Comparison of ENCODE assay signal across 12 mouse cellular contexts in the genomic region with DNA sequence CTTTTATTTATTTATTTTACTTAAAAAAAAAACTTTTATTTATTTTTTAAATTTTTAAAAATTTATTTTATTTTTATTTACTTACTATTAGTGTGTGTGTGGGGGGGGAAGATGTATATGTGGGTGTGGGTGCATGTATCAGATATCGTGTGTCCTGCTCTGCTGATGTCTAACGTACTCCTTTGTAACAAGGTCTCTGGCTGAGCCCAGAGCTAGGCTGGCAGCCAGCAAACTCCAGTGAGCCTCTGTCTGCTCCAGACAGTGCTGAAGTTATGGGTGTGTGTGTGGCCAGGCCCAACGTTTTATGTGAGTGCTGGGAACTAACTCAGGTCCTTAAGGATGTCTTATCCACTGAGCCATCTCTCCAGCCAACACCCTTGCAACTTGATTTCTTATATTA. TPM values are rescaled to one million over a fixed set of nuclear protein-coding genes. Genes with fewer than 3 reads are reported as not detected.
DNase-seq lines count a peak whose midpoint lies in the region; ATAC-seq and TF ChIP-seq lines count a peak whose summit lies in the region.
"Had no signal": no experiment of that assay in that cellular context is flagged by ENCODE, and none has a peak within 500 bp of the region (broad histone marks: within the 10 kb centered on the region; RNA-seq: fewer than 3 reads in every experiment).

No protein-coding gene starts in this region.

- no peak for TF ChIP-seq CTCF in forebrain, postnatal 0 days (IDR thresholded peaks at IDR 0.05; ENCODE audit: low read depth)
- no peak for TF ChIP-seq CTCF in lung, postnatal 0 days (IDR thresholded peaks at IDR 0.05)

- H3K4me2 ChIP-seq in forebrain, embryonic 14.5 days (ENCODE audit: low read length): no peak overlapping the region
- no peak overlapping the region for H3K4me2 ChIP-seq in forebrain, postnatal 0 days (ENCODE audit: low read depth)
- no peak overlapping the region for H3K4me2 ChIP-seq in lung, embryonic 16.5 days (ENCODE audit: low read depth, low read length)
- H3K4me2 ChIP-seq in lung, postnatal 0 days (replicated peaks; ENCODE audit: low read depth, low read length): no peak overlapping the region
- H3K4me2 ChIP-seq in hindbrain, embryonic 12.5 days (replicated peaks): no peak overlapping the region
- H3K4me2 ChIP-seq in liver, embryonic 15.5 days: no peak overlapping the region

- H3K27me3 ChIP-seq in forebrain, embryonic 14.5 days (replicated peaks; ENCODE audit: control insufficient read depth, insufficient read depth, low read length): no peaks in the 10 kb centered on the region
- no peaks in the 10 kb centered on the region for H3K27me3 ChIP-seq in forebrain, postnatal 0 days (ENCODE audit: insufficient read depth, low read length)
- no peaks in the 10 kb centered on the region for H3K27me3 ChIP-seq in lung, embryonic 16.5 days (ENCODE audit: control insufficient read depth, insufficient read depth, low read depth, low read length)
- H3K27me3 ChIP-seq in lung, postnatal 0 days (replicated peaks; ENCODE audit: insufficient read depth, low read length): no peaks in the 10 kb centered on the region
- H3K27me3 ChIP-seq in hindbrain, embryonic 12.5 days: no peaks in the 10 kb centered on the region
- no peaks in the 10 kb centered on the region for H3K27me3 ChIP-seq in liver, embryonic 15.5 days

- WGBS in forebrain, embryonic 14.5 days: 40% methylated on average over 3 of the region's 3 CpGs
- 38% methylated on average over 3 of the region's 3 CpGs for WGBS in forebrain, postnatal 0 days
- WGBS in lung, embryonic 16.5 days: 50% methylated on average over 3 of the region's 3 CpGs
- 51% methylated on average over 3 of the region's 3 CpGs for WGBS in lung, postnatal 0 days
- 63% methylated on average over 3 of the region's 3 CpGs for WGBS in hindbrain, embryonic 12.5 days
- 12% methylated on average over 3 of the region's 3 CpGs for WGBS in liver, embryonic 15.5 days (ENCODE audit: insufficient replicate concordance)

- no peak overlapping the region for H3K9ac ChIP-seq in forebrain, embryonic 14.5 days (ENCODE audit: low read length)
- H3K9ac ChIP-seq in forebrain, postnatal 0 days: no peak overlapping the region
- H3K9ac ChIP-seq in lung, embryonic 16.5 days (ENCODE audit: low read length): no peak overlapping the region
- H3K9ac ChIP-seq in lung, postnatal 0 days (replicated peaks; ENCODE audit: low read depth): no peak overlapping the region
- no peak overlapping the region for H3K9ac ChIP-seq in hindbrain, embryonic 12.5 days
- no peak overlapping the region for H3K9ac ChIP-seq in liver, embryonic 15.5 days

- H3K27ac ChIP-seq in forebrain, embryonic 14.5 days (ENCODE audit: low read depth, low read length): peak overlapping the region; percentile 39; the same call in 1 of the 2 replicates
- H3K27ac ChIP-seq in forebrain, postnatal 0 days (ENCODE audit: low read depth, low read length): no peak overlapping the region
- H3K27ac ChIP-seq in lung, embryonic 16.5 days (ENCODE audit: low read length): 0 out of 2 replicates have a peak overlapping the region, but pooled peaks have one; percentile 46
- no peak overlapping the region for H3K27ac ChIP-seq in lung, postnatal 0 days (ENCODE audit: low read length)
- H3K27ac ChIP-seq in hindbrain, embryonic 12.5 days: peak overlapping the region; percentile 52; the same call in 1 of the 2 replicates
- H3K27ac ChIP-seq in liver, embryonic 15.5 days (replicated peaks): 0 out of 2 replicates have a peak overlapping the region, but pooled peaks have one; percentile 33
- H3K27ac ChIP-seq: stomach, postnatal 0 days had no signal

- H3K4me1 ChIP-seq in forebrain, embryonic 14.5 days (ENCODE audit: control insufficient read depth, insufficient read depth, low read length): 0 out of 2 replicates have a peak, but pooled peaks cover 3% of the 10 kb centered on the region
- H3K4me1 ChIP-seq in forebrain, postnatal 0 days (ENCODE audit: insufficient read depth): no peaks in the 10 kb centered on the region
- no peaks in the 10 kb centered on the region; the same call in 1 of the 2 replicates for H3K4me1 ChIP-seq in lung, embryonic 16.5 days (replicated peaks; ENCODE audit: control insufficient read depth, insufficient read depth, low read length)
- H3K4me1 ChIP-seq in lung, postnatal 0 days (ENCODE audit: insufficient read depth, low read depth, low read length): no peaks in the 10 kb centered on the region
- peaks cover 11% of the 10 kb centered on the region for H3K4me1 ChIP-seq in hindbrain, embryonic 12.5 days
- H3K4me1 ChIP-seq in liver, embryonic 15.5 days (replicated peaks): peaks cover 32% of the 10 kb centered on the region

- no peak for TF ChIP-seq EP300 in lung, postnatal 0 days (IDR thresholded peaks at IDR 0.05)

- no peak overlapping the region for H3K4me3 ChIP-seq in forebrain, embryonic 14.5 days (ENCODE audit: low read depth, low read length)
- H3K4me3 ChIP-seq in forebrain, postnatal 0 days (ENCODE audit: low read depth, low read length): no peak overlapping the region
- H3K4me3 ChIP-seq in lung, embryonic 16.5 days (ENCODE audit: low read length): no peak overlapping the region
- H3K4me3 ChIP-seq in lung, postnatal 0 days (ENCODE audit: low read depth, low read length): no peak overlapping the region
- no peak overlapping the region for H3K4me3 ChIP-seq in hindbrain, embryonic 12.5 days
- H3K4me3 ChIP-seq in liver, embryonic 15.5 days (replicated peaks): no peak overlapping the region
- H3K4me3 ChIP-seq: erythroblast, embryonic 14.5 days had no signal

- DNase-seq in forebrain, embryonic 14.5 days (ENCODE audit: low spot score): no peak
- DNase-seq in forebrain, postnatal 0 days: no peak
- no peak for DNase-seq in lung, postnatal 0 days (ENCODE audit: low spot score)
- no peak for DNase-seq in adrenal gland, postnatal 25 days
- no peak for DNase-seq in heart, adult 11 months
- DNase-seq: heart, postnatal 4 days; right cerebral cortex, postnatal 4 days had no signal

- no peaks in the 10 kb centered on the region for H3K36me3 ChIP-seq in forebrain, embryonic 14.5 days (ENCODE audit: control insufficient read depth, insufficient read depth, low read length)
- no peaks in the 10 kb centered on the region for H3K36me3 ChIP-seq in forebrain, postnatal 0 days (ENCODE audit: insufficient read depth)
- H3K36me3 ChIP-seq in lung, embryonic 16.5 days (ENCODE audit: control insufficient read depth, insufficient read depth, low read length): no peaks in the 10 kb centered on the region
- H3K36me3 ChIP-seq in lung, postnatal 0 days (ENCODE audit: insufficient read depth, low read length): no peaks in the 10 kb centered on the region
- no peaks in the 10 kb centered on the region for H3K36me3 ChIP-seq in hindbrain, embryonic 12.5 days
- H3K36me3 ChIP-seq in liver, embryonic 15.5 days (replicated peaks): 0 out of 2 replicates have a peak, but pooled peaks cover under 1% of the 10 kb centered on the region

- no peak for ATAC-seq in forebrain, embryonic 14.5 days
- ATAC-seq in forebrain, postnatal 0 days: no peak
- no peak for ATAC-seq in lung, embryonic 16.5 days (ENCODE audit: low read depth)
- ATAC-seq in lung, postnatal 0 days: no peak
- no peak for ATAC-seq in hindbrain, embryonic 12.5 days (ENCODE audit: low FRiP score)
- no peak for ATAC-seq in liver, embryonic 15.5 days (ENCODE audit: insufficient read depth)

- no peaks in the 10 kb centered on the region for H3K9me3 ChIP-seq in forebrain, embryonic 14.5 days (replicated peaks; ENCODE audit: control insufficient read depth, low read length)
- no peaks in the 10 kb centered on the region for H3K9me3 ChIP-seq in forebrain, postnatal 0 days (ENCODE audit: low read length)
- no peaks in the 10 kb centered on the region for H3K9me3 ChIP-seq in lung, embryonic 16.5 days (ENCODE audit: control insufficient read depth, low read length)
- H3K9me3 ChIP-seq in lung, postnatal 0 days (ENCODE audit: low read length): no peaks in the 10 kb centered on the region
- no peaks in the 10 kb centered on the region for H3K9me3 ChIP-seq in hindbrain, embryonic 12.5 days (replicated peaks)
- H3K9me3 ChIP-seq in liver, embryonic 15.5 days (replicated peaks): no peaks in the 10 kb centered on the region

RNA-seq across cellular contexts. Expression of gene Fuca1, which starts 8.4 kb away (rescaled TPM):
- polyA plus RNA-seq in forebrain, embryonic 14.5 days (2014; fragmentation: Nextera tagmentation; extraction: Ambion mirVana): 53.1 and 60.7 TPM in 2 replicates
- 30.9 and 33.2 TPM in 2 replicates for total RNA-seq in forebrain, postnatal 0 days (2014; rRNA removed)
- polyA plus RNA-seq in forebrain, postnatal 0 days (2015; fragmentation: Nextera tagmentation; extraction: Ambion mirVana): 67.7 and 75.2 TPM in 2 replicates
- 76.4 and 94.8 TPM in 2 replicates for polyA plus RNA-seq in lung, embryonic 16.5 days (2015; fragmentation: Nextera tagmentation; extraction: Ambion mirVana)
- polyA plus RNA-seq in lung, postnatal 0 days (2015; fragmentation: Nextera tagmentation; extraction: Ambion mirVana): 107 and 131 TPM in 2 replicates
- polyA plus RNA-seq in hindbrain, embryonic 12.5 days (2016; fragmentation: Nextera tagmentation; extraction: Ambion mirVana): 50.2 and 54.1 TPM in 2 replicates
- polyA plus RNA-seq in liver, embryonic 15.5 days (2015; fragmentation: Nextera tagmentation; extraction: Ambion mirVana): 24.0 and 29.4 TPM in 2 replicates
- total RNA-seq in adrenal gland, postnatal 25 days (2021): 87.8 and 93.9 TPM in 2 replicates

RNA-seq across cellular contexts. Expression of gene Cnr2, which starts 17.0 kb away (rescaled TPM):
- 0.05 and 0.10 TPM in 2 replicates for polyA plus RNA-seq in forebrain, embryonic 14.5 days (2014; fragmentation: Nextera tagmentation; extraction: Ambion mirVana)
- total RNA-seq in forebrain, postnatal 0 days (2014; rRNA removed): 0.24 and 0.31 TPM in 2 replicates
- polyA plus RNA-seq in forebrain, postnatal 0 days (2015; fragmentation: Nextera tagmentation; extraction: Ambion mirVana): 0.17 TPM in 1 of 2 replicates, not detected in the other
- polyA plus RNA-seq in lung, embryonic 16.5 days (2015; fragmentation: Nextera tagmentation; extraction: Ambion mirVana): 1.3 TPM in 2 replicates
- 1.9 and 2.2 TPM in 2 replicates for polyA plus RNA-seq in lung, postnatal 0 days (2015; fragmentation: Nextera tagmentation; extraction: Ambion mirVana)
- 0.15 and 0.29 TPM in 2 replicates for polyA plus RNA-seq in hindbrain, embryonic 12.5 days (2016; fragmentation: Nextera tagmentation; extraction: Ambion mirVana)
- polyA plus RNA-seq in liver, embryonic 15.5 days (2015; fragmentation: Nextera tagmentation; extraction: Ambion mirVana): 2.8 and 3.0 TPM in 2 replicates
- total RNA-seq in adrenal gland, postnatal 25 days (2021): 1.7 and 2.2 TPM in 2 replicates
- polyA plus RNA-seq: erythroblast, embryonic 14.5 days had no signal

RNA-seq across cellular contexts. Expression of gene Hmgcl, which starts 34.1 kb away (rescaled TPM):
- 70.4 and 71.0 TPM in 2 replicates for polyA plus RNA-seq in forebrain, embryonic 14.5 days (2014; fragmentation: Nextera tagmentation; extraction: Ambion mirVana)
- total RNA-seq in forebrain, postnatal 0 days (2014; rRNA removed): 42.9 and 46.0 TPM in 2 replicates
- 52.6 and 58.3 TPM in 2 replicates for polyA plus RNA-seq in forebrain, postnatal 0 days (2015; fragmentation: Nextera tagmentation; extraction: Ambion mirVana)
- polyA plus RNA-seq in lung, embryonic 16.5 days (2015; fragmentation: Nextera tagmentation; extraction: Ambion mirVana): 73.0 and 76.9 TPM in 2 replicates
- polyA plus RNA-seq in lung, postnatal 0 days (2015; fragmentation: Nextera tagmentation; extraction: Ambion mirVana): 63.6 and 67.7 TPM in 2 replicates
- 55.6 and 60.2 TPM in 2 replicates for polyA plus RNA-seq in hindbrain, embryonic 12.5 days (2016; fragmentation: Nextera tagmentation; extraction: Ambion mirVana)
- 91.4 and 96.5 TPM in 2 replicates for polyA plus RNA-seq in liver, embryonic 15.5 days (2015; fragmentation: Nextera tagmentation; extraction: Ambion mirVana)
- 52.6 and 57.3 TPM in 2 replicates for total RNA-seq in adrenal gland, postnatal 25 days (2021)

RNA-seq across cellular contexts. Expression of gene Pnrc2, which starts 38.5 kb away (rescaled TPM):
- 162 and 165 TPM in 2 replicates for polyA plus RNA-seq in forebrain, embryonic 14.5 days (2014; fragmentation: Nextera tagmentation; extraction: Ambion mirVana)
- 64.4 and 75.0 TPM in 2 replicates for total RNA-seq in forebrain, postnatal 0 days (2014; rRNA removed)
- polyA plus RNA-seq in forebrain, postnatal 0 days (2015; fragmentation: Nextera tagmentation; extraction: Ambion mirVana): 60.9 and 73.0 TPM in 2 replicates
- 217 and 224 TPM in 2 replicates for polyA plus RNA-seq in lung, embryonic 16.5 days (2015; fragmentation: Nextera tagmentation; extraction: Ambion mirVana)
- polyA plus RNA-seq in lung, postnatal 0 days (2015; fragmentation: Nextera tagmentation; extraction: Ambion mirVana): 139 and 145 TPM in 2 replicates
- 152 and 154 TPM in 2 replicates for polyA plus RNA-seq in hindbrain, embryonic 12.5 days (2016; fragmentation: Nextera tagmentation; extraction: Ambion mirVana)
- polyA plus RNA-seq in liver, embryonic 15.5 days (2015; fragmentation: Nextera tagmentation; extraction: Ambion mirVana): 77.1 and 78.3 TPM in 2 replicates
- total RNA-seq in adrenal gland, postnatal 25 days (2021): 118 and 134 TPM in 2 replicates

RNA-seq across cellular contexts. Expression of gene Gale, which starts 51.4 kb away (rescaled TPM):
- polyA plus RNA-seq in forebrain, embryonic 14.5 days (2014; fragmentation: Nextera tagmentation; extraction: Ambion mirVana): 32.9 and 35.7 TPM in 2 replicates
- 32.1 and 42.4 TPM in 2 replicates for total RNA-seq in forebrain, postnatal 0 days (2014; rRNA removed)
- 30.7 and 34.4 TPM in 2 replicates for polyA plus RNA-seq in forebrain, postnatal 0 days (2015; fragmentation: Nextera tagmentation; extraction: Ambion mirVana)
- 41.7 and 48.4 TPM in 2 replicates for polyA plus RNA-seq in lung, embryonic 16.5 days (2015; fragmentation: Nextera tagmentation; extraction: Ambion mirVana)
- 37.0 and 40.5 TPM in 2 replicates for polyA plus RNA-seq in lung, postnatal 0 days (2015; fragmentation: Nextera tagmentation; extraction: Ambion mirVana)
- 35.3 and 35.5 TPM in 2 replicates for polyA plus RNA-seq in hindbrain, embryonic 12.5 days (2016; fragmentation: Nextera tagmentation; extraction: Ambion mirVana)
- polyA plus RNA-seq in liver, embryonic 15.5 days (2015; fragmentation: Nextera tagmentation; extraction: Ambion mirVana): 38.6 and 46.9 TPM in 2 replicates
- 13.0 and 15.7 TPM in 2 replicates for total RNA-seq in adrenal gland, postnatal 25 days (2021)

Comparison
In these comparisons a context has a peak if more than half of its experiments do, and no peak if none do; other contexts are left out.
1. H3K27ac ChIP-seq: peak in forebrain, embryonic 14.5 days (single experiment), lung, embryonic 16.5 days (single experiment), hindbrain, embryonic 12.5 days (single experiment) and liver, embryonic 15.5 days (single experiment); none in forebrain, postnatal 0 days (single experiment) and lung, postnatal 0 days (single experiment).